Mouse (Mus musculus): ENCODE measurements at regions not wholly inside any gene's neighbourhood (a gene's known extent, or its start where the extent isn't known, plus 50 kb on each side); places are given as distances from the start of the nearest gene placed in this dataset.

DNA sequence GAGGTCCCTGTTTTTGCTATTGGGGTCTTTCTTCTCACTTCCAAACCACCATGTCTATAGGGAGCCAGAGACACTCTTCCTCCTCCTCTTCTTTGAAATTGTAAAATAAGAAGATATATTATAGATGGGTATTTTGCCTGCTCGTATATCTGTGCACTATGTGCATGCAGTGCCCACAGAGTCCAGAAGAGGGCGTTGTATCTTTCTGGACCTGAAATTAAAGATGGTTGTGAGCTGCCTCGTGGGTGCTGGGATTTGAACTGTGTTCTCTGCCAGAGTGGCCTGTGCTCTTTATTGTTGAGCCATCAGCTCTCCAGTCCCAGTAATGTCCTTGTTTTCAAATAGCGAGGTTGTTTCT, 285.7 kb upstream of the Gm10131 start:
- TF ChIP-seq POLR2A (IDR thresholded peaks at IDR 0.05; ENCODE audit: borderline replicate concordance, extremely low read depth, insufficient read depth, insufficient read length, poor library complexity, severe bottlenecking) (no peak), CTCF (IDR thresholded peaks at IDR 0.05; ENCODE audit: borderline replicate concordance, extremely low read depth, insufficient read depth, insufficient read length) (peak; percentile 58; the same call in 1 of the 2 replicates)

Data from brain, embryonic 14.5 days (tissue).